Mouse (Mus musculus): ENCODE measurements around the gene Ocm.

DNA sequence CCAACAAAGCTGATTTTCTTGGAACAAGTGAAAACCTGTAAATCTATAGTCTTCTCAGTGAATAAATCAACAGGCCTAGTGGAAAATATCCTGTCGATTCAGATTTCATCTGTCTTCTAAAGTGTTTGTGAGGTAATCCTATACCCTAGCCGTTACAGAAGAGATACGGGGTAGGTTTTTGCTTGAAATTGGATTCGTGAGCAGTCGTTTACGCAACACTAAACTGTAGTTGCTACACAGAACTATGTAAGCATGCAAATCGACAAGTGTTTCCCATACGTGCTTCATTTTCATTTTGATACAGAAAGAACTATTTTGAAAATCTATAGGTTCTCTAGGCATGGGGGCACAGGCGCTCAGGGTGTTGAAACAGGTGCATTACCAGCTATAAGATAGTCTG is 10.6 kb downstream of the Ocm start:
- no peak for TF ChIP-seq CTCF (conservative IDR thresholded peaks at IDR 0.05 in 1 of 2, IDR thresholded peaks at IDR 0.05 in 1 of 2; ENCODE audit: low read depth in 2 of 2, low read length in 2 of 2)
- TF ChIP-seq POLR2A (IDR thresholded peaks at IDR 0.05; ENCODE audit: low read depth, low read length): no peak
- no peak for TF ChIP-seq CHD2 (IDR thresholded peaks at IDR 0.05; ENCODE audit: low read length)
- TF ChIP-seq E2F4 (IDR thresholded peaks at IDR 0.05; ENCODE audit: insufficient replicate concordance, low read depth, low read length): no peak
- no peak for TF ChIP-seq USF1 (IDR thresholded peaks at IDR 0.05; ENCODE audit: low read depth, low read length)
- no peak for TF ChIP-seq TCF12 (IDR thresholded peaks at IDR 0.05; ENCODE audit: low read depth, low read length)
- TF ChIP-seq MAZ (IDR thresholded peaks at IDR 0.05; ENCODE audit: low read depth, low read length): no peak
- TF ChIP-seq MEF2A (IDR thresholded peaks at IDR 0.05; ENCODE audit: borderline replicate concordance, low read depth, low read length): no peak
- TF ChIP-seq MAX (IDR thresholded peaks at IDR 0.05; ENCODE audit: low read length): no peak
- TF ChIP-seq ZNF384 (IDR thresholded peaks at IDR 0.05; ENCODE audit: low read depth, low read length): no peak
- no peak for TF ChIP-seq CHD1 (IDR thresholded peaks at IDR 0.05; ENCODE audit: low read depth, low read length)

All from CH12.LX (cell line).